ENCODE assay signal across 9 mouse cellular contexts in genomic region chrX:36988754-36989153, GRCm38 (mm10). TPM values are rescaled to one million over a fixed set of nuclear protein-coding genes. Genes with fewer than 3 reads are reported as not detected.
DNase-seq lines count a peak whose midpoint lies in the region; ATAC-seq lines count a peak whose summit lies in the region.
"Had no signal": no experiment of that assay in that cellular context is flagged by ENCODE, and none has a peak within 500 bp of the region (broad histone marks: within the 10 kb centered on the region; RNA-seq: fewer than 3 reads in every experiment).

No protein-coding gene starts in this region.

- no peak overlapping the region for H3K27ac ChIP-seq in brown adipose tissue, adult 24 weeks (replicated peaks; ENCODE audit: low read depth, low read length)
- H3K27ac ChIP-seq in limb, embryonic 10.5 days: peak overlapping the region; percentile 87
- H3K27ac ChIP-seq in midbrain, embryonic 15.5 days: peak overlapping the region; percentile 86

- peaks cover 25% of the 10 kb centered on the region for H3K27me3 ChIP-seq in limb, embryonic 10.5 days (ENCODE audit: low read depth, poor library complexity, severe bottlenecking)
- no peaks in the 10 kb centered on the region for H3K27me3 ChIP-seq in midbrain, embryonic 15.5 days (replicated peaks)

- peak; percentile 27 to 32 for DNase-seq in right cerebral cortex, postnatal 10 days (ENCODE audit: low spot score in 2 of 2)
- no peak for DNase-seq in right cerebral cortex, adult 18-20 months
- peak; percentile 10 for DNase-seq in gastrocnemius, postnatal 25 days
- peak; percentile 52 for DNase-seq in limb, embryonic 10.5 days (ENCODE audit: low spot score)
- peak; percentile 31 to 36 for DNase-seq in thymus, postnatal 10 days (ENCODE audit: low spot score in 2 of 2)
- no peak for DNase-seq in urinary bladder, adult 2 months (ENCODE audit: low spot score)

- peak overlapping the region; percentile 76 for H3K4me3 ChIP-seq in brown adipose tissue, adult 24 weeks (ENCODE audit: insufficient read depth, low read depth, low read length)
- H3K4me3 ChIP-seq in limb, embryonic 10.5 days: peak overlapping the region; percentile 68
- H3K4me3 ChIP-seq in midbrain, embryonic 15.5 days: peak overlapping the region; percentile 69

- H3K9me3 ChIP-seq in limb, embryonic 10.5 days (replicated peaks): no peaks in the 10 kb centered on the region
- no peaks in the 10 kb centered on the region for H3K9me3 ChIP-seq in midbrain, embryonic 15.5 days

- WGBS in limb, embryonic 10.5 days: 7% methylated on average over 22 of the region's 23 CpGs
- WGBS in midbrain, embryonic 15.5 days: 24% methylated on average over 22 of the region's 23 CpGs

- peak; percentile 71 for ATAC-seq in midbrain, embryonic 15.5 days (replicated peaks)

- no peaks in the 10 kb centered on the region for H3K4me1 ChIP-seq in brown adipose tissue, adult 24 weeks (ENCODE audit: control insufficient read depth, insufficient read depth, insufficient read length, low read length)
- H3K4me1 ChIP-seq in limb, embryonic 10.5 days: peaks cover 25% of the 10 kb centered on the region
- H3K4me1 ChIP-seq in midbrain, embryonic 15.5 days: peaks cover 24% of the 10 kb centered on the region

- H3K36me3 ChIP-seq in limb, embryonic 10.5 days: no peaks in the 10 kb centered on the region
- no peaks in the 10 kb centered on the region for H3K36me3 ChIP-seq in midbrain, embryonic 15.5 days (replicated peaks)

- H3K9ac ChIP-seq in midbrain, embryonic 15.5 days: peak overlapping the region; percentile 65

- peak overlapping the region; percentile 57 for H3K4me2 ChIP-seq in midbrain, embryonic 15.5 days

RNA-seq across cellular contexts. Expression of gene Sept6, which starts 2.8 kb away (rescaled TPM):
- polyA plus RNA-seq in brown adipose tissue, adult 24 weeks (2012; ENCODE audit: insufficient read depth, insufficient read length, missing spikeins): 2.1 and 2.8 TPM in 2 replicates
- total RNA-seq in gastrocnemius, postnatal 25 days (2021): 1 to 10 TPM; 2.7 to 2.9 TPM
- 38.8 and 59.0 TPM in 2 replicates for polyA plus RNA-seq in limb, embryonic 10.5 days (2016; fragmentation: Nextera tagmentation; extraction: Ambion mirVana)
- 76.1 and 77.6 TPM in 2 replicates for polyA plus RNA-seq in midbrain, embryonic 15.5 days (2015; fragmentation: Nextera tagmentation; extraction: Ambion mirVana)
- 11.7 and 14.7 TPM in 2 replicates for polyA plus RNA-seq in urinary bladder, adult 2 months (2012; rRNA removed)

RNA-seq across cellular contexts. Expression of gene Sowahd, which starts 59.9 kb away (rescaled TPM):
- polyA plus RNA-seq in brown adipose tissue, adult 24 weeks (2012; ENCODE audit: insufficient read depth, insufficient read length, missing spikeins): not detected in 2 replicates
- not detected for total RNA-seq in gastrocnemius, postnatal 25 days (2021)
- polyA plus RNA-seq in limb, embryonic 10.5 days (2016; fragmentation: Nextera tagmentation; extraction: Ambion mirVana): 0.09 and 0.15 TPM in 2 replicates
- not detected in 2 replicates for polyA plus RNA-seq in midbrain, embryonic 15.5 days (2015; fragmentation: Nextera tagmentation; extraction: Ambion mirVana)
- polyA plus RNA-seq in urinary bladder, adult 2 months (2012; rRNA removed): not detected in 2 replicates
- polyA plus RNA-seq: gonadal fat pad, adult 2 months had no signal

Comparison
In these comparisons a context has a peak if more than half of its experiments do, and no peak if none do; other contexts are left out.
1. DNase-seq: peak in right cerebral cortex, postnatal 10 days (2 of 2), gastrocnemius, postnatal 25 days (single experiment), limb, embryonic 10.5 days (single experiment) and thymus, postnatal 10 days (2 of 2); none in right cerebral cortex, adult 18-20 months (single experiment) and urinary bladder, adult 2 months (single experiment).
2. Peak in every context shown above with its lines, with median percentiles within 50 percentile points of each other: H3K4me3 ChIP-seq.